Mouse (Mus musculus): Measurements from ENCODE around the gene Gm2237.
"Not testable (repeated sequence)": the region's sequence is repeated elsewhere in the genome, so short reads cannot be mapped to it uniquely, and the experiment has no call there.

The Gm2237 gene

DNA sequence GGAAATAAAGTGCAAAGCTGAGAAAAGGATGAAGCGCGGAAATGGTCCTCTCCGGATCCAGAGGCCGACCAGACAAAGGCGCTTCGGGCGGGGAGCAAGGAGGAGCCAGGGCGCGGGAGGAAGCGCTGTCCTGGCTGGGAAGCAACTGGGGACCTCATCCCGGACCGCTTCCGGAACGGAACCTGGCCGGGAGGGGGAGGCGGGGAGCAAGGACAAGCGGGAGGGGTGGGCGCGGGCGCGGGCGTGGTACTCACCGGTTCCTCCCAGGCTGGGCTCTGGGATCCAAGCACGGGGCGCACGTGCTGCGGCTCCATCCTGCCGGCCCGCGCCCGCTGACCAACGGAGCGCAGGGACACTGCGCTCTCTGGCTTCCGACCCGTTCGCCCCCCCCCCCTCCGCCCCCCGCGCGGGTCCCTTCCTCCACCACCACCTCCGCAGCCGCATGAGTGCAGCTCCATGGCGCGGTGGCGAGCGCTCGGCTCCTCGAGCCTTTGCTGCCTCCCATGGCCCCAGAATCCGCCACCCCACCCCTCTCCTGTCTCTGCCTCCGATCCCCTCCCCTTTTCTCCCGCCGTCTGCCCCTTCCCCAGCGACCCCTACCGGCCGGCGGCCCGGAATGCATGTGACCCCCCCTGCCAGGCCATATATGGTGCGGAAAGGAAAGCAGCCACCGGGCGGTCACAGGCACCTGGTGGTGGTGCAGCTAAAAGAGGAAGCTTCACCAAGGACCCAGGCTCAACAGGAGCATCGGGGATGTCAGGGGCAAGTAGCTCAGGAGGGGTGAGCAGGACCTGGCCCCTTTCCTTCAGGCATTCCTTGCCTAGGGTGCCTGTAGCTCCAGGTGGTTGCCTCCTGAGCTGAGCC is at the start of gene Gm2237:
Gm2237 (minus strand) TSS at position 332 of the 864 bp plus-strand sequence.
- DNase-seq (ENCODE audit: low spot score in 2 of 2) = peak; percentile 8 to 12

DNA sequence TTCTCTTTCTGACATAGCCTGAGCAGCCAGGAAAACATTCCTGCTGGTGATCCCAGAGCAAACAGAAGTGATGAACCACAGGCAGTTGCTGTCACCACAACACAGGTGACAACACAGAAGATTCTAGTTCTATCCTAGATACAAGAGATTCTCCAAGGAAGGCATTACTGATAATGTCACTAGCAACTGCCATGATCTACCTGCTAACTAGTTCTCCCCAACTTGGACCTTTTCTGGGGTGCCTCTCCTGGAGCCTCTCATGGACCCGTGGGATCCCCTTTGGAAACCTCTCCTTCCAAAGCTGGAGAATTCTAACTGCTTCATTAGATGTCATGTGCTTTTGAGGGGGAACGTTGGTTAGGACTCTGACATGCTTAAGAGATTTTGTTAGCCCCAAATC is 17.5 kb upstream of the Gm2237 start, which contains the start of gene Gm5458:
Gm5458 (minus strand) TSS at position 101 of the 400 bp plus-strand sequence.
- DNase-seq (ENCODE audit: low spot score in 2 of 2) = not testable (repeated sequence)

DNA sequence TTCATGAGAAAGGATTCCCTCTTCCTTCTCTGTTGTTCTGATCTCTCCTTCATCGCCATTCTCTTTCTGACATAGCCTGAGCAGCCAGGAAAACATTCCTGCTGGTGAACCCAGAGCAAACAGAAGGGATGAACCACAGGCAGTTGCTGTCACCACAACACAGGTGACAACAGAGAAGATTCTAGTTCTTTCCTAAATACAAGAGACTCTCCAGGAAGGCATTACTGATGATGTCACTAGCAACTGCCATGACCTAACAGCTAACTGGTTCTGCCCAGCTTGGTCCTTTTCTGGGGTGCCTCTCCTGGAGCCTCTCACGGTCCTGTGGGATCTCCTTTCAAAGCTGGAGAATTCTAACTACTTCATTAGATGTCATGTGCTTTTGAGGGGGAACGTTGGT is 35.1 kb downstream of the Gm2237 start, which contains the start of gene Gm2244:
Gm2244 (minus strand) TSS at position 101 of the 400 bp plus-strand sequence.
- DNase-seq (ENCODE audit: low spot score in 2 of 2) = not testable (repeated sequence)
